Mouse (Mus musculus): ENCODE measurements around the gene Gm21708. TPM values are rescaled to one million over a fixed set of nuclear protein-coding genes. Genes with fewer than 3 reads are reported as not detected.

The Gm21708 gene
- polyA plus RNA-seq (2015; fragmentation: Nextera tagmentation; extraction: Ambion mirVana) = not detected in 2 replicates

DNA sequence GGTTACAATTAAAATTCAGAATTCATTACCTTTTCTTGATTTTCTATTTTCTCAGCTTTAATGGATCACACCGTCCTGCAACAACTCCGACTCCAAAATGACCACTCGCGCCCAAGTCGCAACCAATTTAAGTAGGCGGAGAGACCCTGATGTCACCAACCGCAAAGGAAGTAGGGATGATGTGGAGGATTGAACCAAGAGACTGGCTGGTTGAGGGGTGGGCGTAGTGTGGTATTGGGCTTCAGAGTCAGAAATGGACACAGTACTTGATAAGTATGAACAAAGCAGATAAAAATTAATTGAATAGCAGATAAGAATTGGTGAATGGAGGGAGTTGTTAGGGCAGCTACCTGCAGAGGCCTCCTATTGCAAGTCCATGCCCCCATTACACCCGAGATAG is at the start of gene Gm21708, which contains the start of gene Gm21704:
Gene Gm21708, minus strand, starts transcription at position 101 of the 400 bp plus-strand sequence.
Gene Gm21704, minus strand, starts transcription at position 101 of the 400 bp plus-strand sequence.

Other genes with a start within 250 kb of the Gm21708 start
- gene Gm21677, start 103.7 kb downstream of the Gm21708 start, polyA plus RNA-seq (2015; fragmentation: Nextera tagmentation; extraction: Ambion mirVana) = not detected in 2 replicates
- gene Gm21693, start 64.8 kb downstream of the Gm21708 start, polyA plus RNA-seq (2015; fragmentation: Nextera tagmentation; extraction: Ambion mirVana) = not detected in 2 replicates
- not detected in 2 replicates for gene Gm21704, start within 50 bp of the Gm21708 start, polyA plus RNA-seq (2015; fragmentation: Nextera tagmentation; extraction: Ambion mirVana)

Data from adrenal gland, postnatal 0 days (tissue).